Mouse (Mus musculus): Measurements from ENCODE around the gene Nrbf2. TPM values are rescaled to one million over a fixed set of nuclear protein-coding genes. Genes with fewer than 3 reads are reported as not detected.
A peak's percentile ranks its signal among the peaks of the same experiment; 100 is the strongest.

The Nrbf2 gene
- polyA plus RNA-seq, 1 experiment from 2014 or later: 41.2 TPM

- H3K27ac ChIP-seq: no peak overlapping the region
- no peak overlapping the region for H3K4me3 ChIP-seq
- 84% methylated on average over 7 of the region's 7 CpGs for WGBS
- H3K4me1 ChIP-seq (replicated peaks): no peaks in the 10 kb centered on the region
- H3K36me3 ChIP-seq: no peaks in the 10 kb centered on the region
- no peaks in the 10 kb centered on the region for H3K9me3 ChIP-seq
- no peak for DNase-seq (ENCODE audit: low spot score)
- no peaks in the 10 kb centered on the region for H3K27me3 ChIP-seq (ENCODE audit: insufficient read depth, poor library complexity, severe bottlenecking)
Observed at GRCm38 (mm10) chr10:67309483-67310138, 24.5 kb upstream of the Nrbf2 start.

GRCm38 (mm10) chr10:67302340-67302739, 17.2 kb upstream of the Nrbf2 start:
- Histone ChIP-seq H3K27me3 (ENCODE audit: insufficient read depth, poor library complexity, severe bottlenecking) (no peaks in the 10 kb centered on the region), H3K4me3 (no peak overlapping the region), H3K4me1 (replicated peaks) (no peaks in the 10 kb centered on the region), H3K27ac (no peak overlapping the region), H3K9me3 (0 out of 2 replicates have a peak, but pooled peaks cover 2% of the 10 kb centered on the region), H3K36me3 (no peaks in the 10 kb centered on the region)
- no peak for DNase-seq (ENCODE audit: low spot score)
- 66% methylated on average over 2 of the region's 2 CpGs for WGBS

GRCm38 (mm10) chr10:67301046-67301445, 15.9 kb upstream of the Nrbf2 start:
- no peak overlapping the region for H3K4me3 ChIP-seq
- 94% methylated on average over 6 of the region's 6 CpGs for WGBS
- H3K36me3 ChIP-seq: no peaks in the 10 kb centered on the region
- 0 out of 2 replicates have a peak, but pooled peaks cover 2% of the 10 kb centered on the region for H3K9me3 ChIP-seq
- no peak for DNase-seq (ENCODE audit: low spot score)
- H3K27me3 ChIP-seq (ENCODE audit: insufficient read depth, poor library complexity, severe bottlenecking): no peaks in the 10 kb centered on the region
- H3K27ac ChIP-seq: no peak overlapping the region
- H3K4me1 ChIP-seq (replicated peaks): no peaks in the 10 kb centered on the region

- DNase-seq (ENCODE audit: low spot score): no peak
- H3K4me1 ChIP-seq (replicated peaks): no peaks in the 10 kb centered on the region
- no peaks in the 10 kb centered on the region for H3K36me3 ChIP-seq
- H3K27ac ChIP-seq: no peak overlapping the region
- H3K27me3 ChIP-seq (ENCODE audit: insufficient read depth, poor library complexity, severe bottlenecking): no peaks in the 10 kb centered on the region
- H3K4me3 ChIP-seq: no peak overlapping the region
- 85% methylated on average over 4 of the region's 4 CpGs for WGBS
- H3K9me3 ChIP-seq: 0 out of 2 replicates have a peak, but pooled peaks cover 2% of the 10 kb centered on the region
Observed at GRCm38 (mm10) chr10:67299285-67299684, 14.2 kb upstream of the Nrbf2 start.

GRCm38 (mm10) chr10:67298856-67299255, 13.8 kb upstream of the Nrbf2 start:
- Histone ChIP-seq H3K27me3 (ENCODE audit: insufficient read depth, poor library complexity, severe bottlenecking) (no peaks in the 10 kb centered on the region), H3K27ac (no peak overlapping the region), H3K9me3 (no peaks in the 10 kb centered on the region), H3K36me3 (no peaks in the 10 kb centered on the region), H3K4me3 (no peak overlapping the region), H3K4me1 (replicated peaks) (no peaks in the 10 kb centered on the region)
- WGBS: 75% methylated on average over 5 of the region's 5 CpGs
- DNase-seq (ENCODE audit: low spot score): no peak

DNA sequence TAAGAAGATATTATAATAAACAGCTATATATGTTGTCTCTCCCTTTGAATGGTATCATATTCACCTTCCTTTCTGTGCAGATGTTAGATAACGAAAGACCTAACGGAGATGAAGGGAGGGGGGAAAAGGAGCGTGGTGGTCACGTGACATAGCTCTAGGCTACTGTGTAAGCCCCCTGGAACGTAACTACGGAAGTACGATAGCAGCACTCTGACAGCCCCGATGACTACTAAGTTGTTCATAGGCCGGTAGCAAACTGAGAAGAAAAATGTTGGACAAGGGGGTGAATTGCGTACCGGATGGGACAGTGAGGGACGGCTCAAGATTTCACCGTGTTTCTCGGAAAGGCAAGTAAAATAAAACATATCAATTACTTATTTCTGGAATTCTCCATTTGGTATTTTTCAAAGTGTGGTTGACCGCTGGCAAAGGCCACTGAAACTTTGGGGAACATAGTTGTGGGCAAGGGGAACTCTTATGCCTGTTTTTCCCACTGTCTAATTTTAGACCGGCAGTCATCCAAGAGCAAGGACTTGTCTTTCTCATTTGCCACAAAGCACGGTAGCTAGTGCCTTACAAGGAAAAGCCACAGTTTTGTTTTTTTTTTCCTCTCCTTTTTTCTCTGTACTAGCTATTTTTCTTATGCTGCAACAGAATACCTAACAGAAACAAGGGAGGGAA, 12.2 kb upstream of the Nrbf2 start:
- no peak overlapping the region for H3K27ac ChIP-seq
- no peaks in the 10 kb centered on the region for H3K27me3 ChIP-seq (ENCODE audit: insufficient read depth, poor library complexity, severe bottlenecking)
- 91% methylated on average over 17 of the region's 17 CpGs for WGBS
- H3K9me3 ChIP-seq: no peaks in the 10 kb centered on the region
- DNase-seq (ENCODE audit: low spot score): no peak
- H3K4me3 ChIP-seq: no peak overlapping the region
- H3K4me1 ChIP-seq (replicated peaks): no peaks in the 10 kb centered on the region
- H3K36me3 ChIP-seq: no peaks in the 10 kb centered on the region

GRCm38 (mm10) chr10:67296482-67297152, 11.5 kb upstream of the Nrbf2 start:
- H3K36me3 ChIP-seq: no peaks in the 10 kb centered on the region
- H3K27ac ChIP-seq: no peak overlapping the region
- WGBS: 90% methylated on average over 8 of the region's 8 CpGs
- H3K4me3 ChIP-seq: no peak overlapping the region
- no peaks in the 10 kb centered on the region for H3K9me3 ChIP-seq
- no peak for DNase-seq (ENCODE audit: low spot score)
- H3K4me1 ChIP-seq (replicated peaks): no peaks in the 10 kb centered on the region
- no peaks in the 10 kb centered on the region for H3K27me3 ChIP-seq (ENCODE audit: insufficient read depth, poor library complexity, severe bottlenecking)

GRCm38 (mm10) chr10:67295938-67296466, 10.9 kb upstream of the Nrbf2 start:
- Histone ChIP-seq H3K27ac (no peak overlapping the region), H3K4me3 (no peak overlapping the region), H3K27me3 (ENCODE audit: insufficient read depth, poor library complexity, severe bottlenecking) (no peaks in the 10 kb centered on the region), H3K9me3 (no peaks in the 10 kb centered on the region), H3K36me3 (no peaks in the 10 kb centered on the region), H3K4me1 (replicated peaks) (no peaks in the 10 kb centered on the region)
- 85% methylated on average over 7 of the region's 7 CpGs for WGBS
- DNase-seq (ENCODE audit: low spot score): no peak

GRCm38 (mm10) chr10:67295331-67295730, 10.2 kb upstream of the Nrbf2 start:
- 78% methylated on average over 5 of the region's 5 CpGs for WGBS
- H3K36me3 ChIP-seq: no peaks in the 10 kb centered on the region
- H3K27ac ChIP-seq: no peak overlapping the region
- H3K4me3 ChIP-seq: no peak overlapping the region
- no peaks in the 10 kb centered on the region for H3K4me1 ChIP-seq (replicated peaks)
- H3K27me3 ChIP-seq (ENCODE audit: insufficient read depth, poor library complexity, severe bottlenecking): no peaks in the 10 kb centered on the region
- no peak for DNase-seq (ENCODE audit: low spot score)
- no peaks in the 10 kb centered on the region for H3K9me3 ChIP-seq

DNA sequence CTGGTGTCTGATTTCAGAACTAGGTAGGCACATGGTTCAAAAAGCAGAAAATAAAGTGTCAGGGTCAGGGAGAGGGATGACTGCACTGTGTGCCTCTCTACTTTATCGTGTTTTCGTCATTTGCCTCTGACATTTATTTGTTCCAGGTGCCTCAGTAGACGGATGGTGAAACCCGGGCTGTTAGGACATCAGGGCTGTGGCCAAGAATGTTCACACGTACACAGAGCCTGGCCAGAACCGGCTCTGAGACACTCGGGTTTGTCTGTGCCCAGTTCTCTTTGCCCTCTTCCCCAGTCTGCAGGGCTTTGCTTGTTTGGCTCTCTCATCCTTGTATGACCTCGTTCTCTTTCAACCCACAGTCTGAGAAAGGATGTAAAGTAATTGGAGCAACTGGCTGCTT, 6.0 kb upstream of the Nrbf2 start:
- H3K9me3 ChIP-seq: no peaks in the 10 kb centered on the region
- DNase-seq (ENCODE audit: low spot score): no peak
- H3K4me1 ChIP-seq (replicated peaks): no peaks in the 10 kb centered on the region
- H3K4me3 ChIP-seq: no peak overlapping the region
- no peaks in the 10 kb centered on the region for H3K36me3 ChIP-seq
- no peaks in the 10 kb centered on the region for H3K27me3 ChIP-seq (ENCODE audit: insufficient read depth, poor library complexity, severe bottlenecking)
- 81% methylated on average over 8 of the region's 8 CpGs for WGBS
- H3K27ac ChIP-seq: no peak overlapping the region

DNA sequence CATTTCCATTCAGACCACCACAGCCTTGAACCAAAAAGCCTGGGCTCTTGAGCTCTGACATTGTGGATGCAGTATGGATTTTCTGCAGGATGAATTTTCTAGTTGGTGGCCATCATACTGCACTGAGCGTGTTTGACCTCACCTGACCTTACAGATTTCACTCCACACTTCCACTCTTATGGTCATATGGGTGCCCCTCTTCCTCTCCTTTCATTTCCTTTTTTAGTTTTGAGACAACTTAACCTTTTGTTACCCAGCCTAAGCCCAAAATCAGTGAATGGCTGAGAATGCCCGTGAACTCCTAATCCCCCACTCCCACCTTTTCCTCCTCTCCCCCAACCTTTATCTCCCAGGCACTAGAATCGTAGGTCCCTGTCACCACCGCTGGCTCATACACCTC, 5.5 kb upstream of the Nrbf2 start:
- no peak for DNase-seq (ENCODE audit: low spot score)
- WGBS: 79% methylated on average over 4 of the region's 4 CpGs
- H3K9me3 ChIP-seq: no peaks in the 10 kb centered on the region

DNA sequence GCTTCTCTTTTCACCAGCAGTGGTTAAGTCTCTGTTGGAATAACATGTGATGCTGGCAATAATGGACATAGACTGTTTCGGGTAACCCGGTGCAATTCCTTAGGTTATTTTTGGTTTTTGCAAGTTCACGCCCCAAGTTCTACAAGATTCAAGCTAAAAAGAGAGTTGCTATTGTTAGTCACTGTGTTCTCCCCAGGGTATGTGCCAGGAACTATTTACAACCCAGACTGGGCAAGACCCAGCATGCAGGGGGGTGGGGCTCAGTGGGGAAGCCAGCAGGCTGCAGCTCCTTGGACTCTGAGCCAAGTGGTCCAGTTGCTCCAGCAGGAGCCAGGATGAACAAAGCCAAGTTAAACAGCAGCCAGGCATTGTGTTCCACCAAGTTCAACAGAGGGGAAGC, 2.8 kb upstream of the Nrbf2 start:
- H3K36me3 ChIP-seq: no peaks in the 10 kb centered on the region
- H3K27ac ChIP-seq: no peak overlapping the region
- no peak overlapping the region for H3K4me3 ChIP-seq
- 83% methylated on average over 3 of the region's 3 CpGs for WGBS
- H3K9me3 ChIP-seq: no peaks in the 10 kb centered on the region
- peaks cover 23% of the 10 kb centered on the region for H3K4me1 ChIP-seq (replicated peaks)
- H3K27me3 ChIP-seq (ENCODE audit: insufficient read depth, poor library complexity, severe bottlenecking): no peaks in the 10 kb centered on the region
- no peak for DNase-seq (ENCODE audit: low spot score)

More for the DNA sequence above, 5.5 kb upstream of the Nrbf2 start:
- Histone ChIP-seq H3K27ac (no peak overlapping the region), H3K27me3 (ENCODE audit: insufficient read depth, poor library complexity, severe bottlenecking) (no peaks in the 10 kb centered on the region), H3K36me3 (no peaks in the 10 kb centered on the region), H3K4me3 (no peak overlapping the region), H3K4me1 (replicated peaks) (peaks cover 2% of the 10 kb centered on the region; the same call in 1 of the 2 replicates)

DNA sequence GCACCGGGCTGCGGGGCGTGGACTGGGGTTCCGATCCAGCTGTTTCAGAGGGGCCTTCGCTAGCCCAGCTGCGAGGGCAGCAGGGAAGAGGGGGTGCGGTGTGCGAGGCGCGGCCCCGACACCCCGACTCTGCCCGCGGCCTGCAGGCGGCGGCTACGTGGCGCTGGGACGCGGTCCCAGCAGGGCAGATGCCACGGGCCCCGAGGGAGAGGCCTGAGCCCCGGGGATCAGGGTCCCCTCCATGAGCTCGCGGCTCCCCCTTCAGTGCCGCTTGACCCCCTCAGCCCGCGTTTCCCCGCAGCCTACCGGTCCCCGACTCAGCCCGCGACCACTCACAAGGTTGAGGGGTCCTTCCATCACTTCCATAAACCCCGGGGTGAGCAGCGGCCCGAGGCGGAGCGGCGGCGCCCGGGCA, 337 bp downstream of the Nrbf2 start:
- Histone ChIP-seq H3K27ac (peak overlapping the region; percentile 90), H3K4me3 (peak overlapping the region; percentile 94), H3K4me1 (replicated peaks) (peaks cover 32% of the 10 kb centered on the region), H3K9me3 (no peaks in the 10 kb centered on the region), H3K36me3 (no peaks in the 10 kb centered on the region), H3K27me3 (ENCODE audit: insufficient read depth, poor library complexity, severe bottlenecking) (no peaks in the 10 kb centered on the region)
- no peak for DNase-seq (ENCODE audit: low spot score)
- 0% methylated on average over 41 of the region's 41 CpGs for WGBS
